Mouse (Mus musculus) A20 (cell line): ENCODE measurements at regions not wholly inside any gene's neighbourhood (a gene's known extent, or its start where the extent isn't known, plus 50 kb on each side); places are given as distances from the start of the nearest gene placed in this dataset.
A peak's percentile ranks its signal among the peaks of the same experiment; 100 is the strongest.
"Not testable (repeated sequence)": the region's sequence is repeated elsewhere in the genome, so short reads cannot be mapped to it uniquely, and the experiment has no call there.

Experiments used
- DNase-seq: peaks from one replicate; pipeline ENCODE4 v3.0.0-alpha.2; 2011; ENCODE audit warnings: low read depth, low spot score

- no peak for DNase-seq
Observed at GRCm38 (mm10) chr10:8136662-8137061, 180.6 kb upstream of the Tab2 start.

- DNase-seq: no peak
Observed at GRCm38 (mm10) chr10:8135272-8135671, 179.2 kb upstream of the Tab2 start.

- no peak for DNase-seq
Observed at GRCm38 (mm10) chr10:8134398-8134797, 178.4 kb upstream of the Tab2 start.

- DNase-seq: no peak
Observed at GRCm38 (mm10) chr10:8133451-8133952, 177.5 kb upstream of the Tab2 start.

GRCm38 (mm10) chr10:8132795-8133194, 176.8 kb upstream of the Tab2 start:
- no peak for DNase-seq

GRCm38 (mm10) chr10:8130472-8131241, 174.6 kb upstream of the Tab2 start:
- DNase-seq: peak; percentile 10

GRCm38 (mm10) chr10:8130057-8130456, 174.0 kb upstream of the Tab2 start:
- no peak for DNase-seq

GRCm38 (mm10) chr10:8124124-8124523, 168.1 kb upstream of the Tab2 start:
- no peak for DNase-seq

- no peak for DNase-seq
Observed at GRCm38 (mm10) chr10:8121895-8122294, 165.9 kb upstream of the Tab2 start.

- DNase-seq: no peak
Observed at GRCm38 (mm10) chr10:8116821-8117220, 160.8 kb upstream of the Tab2 start.

- not testable (repeated sequence) for DNase-seq
Observed at GRCm38 (mm10) chr10:8114932-8115331, 158.9 kb upstream of the Tab2 start.

GRCm38 (mm10) chr10:8114530-8114929, 158.5 kb upstream of the Tab2 start:
- DNase-seq: peak; percentile 34

- DNase-seq: no peak
Observed at GRCm38 (mm10) chr10:8100489-8100888, 144.5 kb upstream of the Tab2 start.

GRCm38 (mm10) chr10:8095924-8096323, 139.9 kb upstream of the Tab2 start:
- DNase-seq: no peak

GRCm38 (mm10) chr10:8095206-8095605, 139.2 kb upstream of the Tab2 start:
- DNase-seq: no peak

- no peak for DNase-seq
Observed at GRCm38 (mm10) chr10:8091871-8092552, 136.0 kb upstream of the Tab2 start.

GRCm38 (mm10) chr10:8089296-8089695, 133.3 kb upstream of the Tab2 start:
- no peak for DNase-seq

GRCm38 (mm10) chr10:8088737-8089136, 132.7 kb upstream of the Tab2 start:
- DNase-seq: no peak

GRCm38 (mm10) chr10:8088321-8088720, 132.3 kb upstream of the Tab2 start:
- DNase-seq: no peak

GRCm38 (mm10) chr10:8087106-8087505, 131.1 kb upstream of the Tab2 start:
- DNase-seq: no peak

GRCm38 (mm10) chr10:8086442-8086841, 130.4 kb upstream of the Tab2 start:
- no peak for DNase-seq

- DNase-seq: no peak
Observed at GRCm38 (mm10) chr10:8077904-8078811, 122.1 kb upstream of the Tab2 start.
